Mouse (Mus musculus) bone marrow macrophage, adult 2 months (primary cell): ENCODE data around the gene Snx1.

Experiments
- CTCF ChIP-seq: IDR thresholded peaks from 2 replicates; pipeline ENCODE4 v1.5.1; 2012; ENCODE audit warnings: low read depth, mild to moderate bottlenecking, low read length, moderate library complexity
- POLR2A ChIP-seq: IDR thresholded peaks from 2 replicates; pipeline ENCODE4 v1.6.1; 2012; ENCODE audit warnings: mild to moderate bottlenecking, low read depth, low read length, borderline replicate concordance

DNA sequence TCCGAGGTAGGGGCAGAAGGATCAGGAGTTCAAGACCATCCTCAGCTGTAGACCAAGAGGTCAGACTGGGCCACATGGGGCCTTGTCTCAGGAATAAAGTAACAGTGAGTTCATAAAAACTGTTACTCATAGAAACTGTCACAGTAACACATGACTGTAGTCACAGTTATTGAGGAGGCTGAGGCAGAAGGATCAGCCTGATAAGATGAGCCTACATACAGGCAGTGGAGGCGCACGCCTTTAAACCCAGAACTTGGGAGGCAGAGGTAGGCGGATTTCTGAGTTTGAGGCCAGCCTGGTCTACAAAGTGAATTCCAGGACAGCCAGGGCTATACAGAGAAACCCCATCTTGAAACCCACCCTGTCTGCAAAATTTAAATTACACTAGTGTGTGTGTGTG lies 6.3 kb downstream of the Snx1 start:
- TF ChIP-seq POLR2A, result no peak
- no peak for TF ChIP-seq CTCF
